Mouse (Mus musculus) thymus, adult 2 months (tissue): Measurements from ENCODE around the gene Gatad2b. TPM values are rescaled to one million over a fixed set of nuclear protein-coding genes. Genes with fewer than 3 reads are reported as not detected.
"Not testable (repeated sequence)": the region's sequence is repeated elsewhere in the genome, so short reads cannot be mapped to it uniquely, and the experiment has no call there.

Experiments
- DNase-seq: peaks from one replicate; pipeline ENCODE4 v3.0.0; 2021
- H3K27ac ChIP-seq: fragments of 200-500 bp; 2 replicates; pipeline ENCODE4 v1.5.1; 2012; ENCODE audit warnings: low read length, control low read depth; ENCODE audit not compliant: control insufficient read depth, insufficient read depth
- H3K27me3 ChIP-seq: fragments of 200-500 bp; 2 replicates; pipeline ENCODE4 v1.6.1; 2012; ENCODE audit warnings: mild to moderate bottlenecking, low read length, moderate library complexity, mixed read lengths; ENCODE audit not compliant: control insufficient read depth, insufficient read depth
- H3K36me3 ChIP-seq: fragments of 200-500 bp; 2 replicates; pipeline ENCODE4 v1.6.1; 2012; ENCODE audit warnings: mild to moderate bottlenecking, low read length, moderate library complexity; ENCODE audit not compliant: control insufficient read depth, insufficient read depth
- H3K4me1 ChIP-seq: fragments of 200-500 bp; replicated peaks from 2 replicates; pipeline ENCODE4 v1.6.1; 2012; ENCODE audit warnings: low read length; ENCODE audit not compliant: control insufficient read depth, insufficient read depth
- H3K4me3 ChIP-seq: fragments of 200-500 bp; 2 replicates; pipeline ENCODE4 v1.5.1; 2012; ENCODE audit warnings: mild to moderate bottlenecking, low read length, control low read depth, moderate library complexity; ENCODE audit not compliant: control insufficient read depth, insufficient read depth
- CTCF ChIP-seq: fragments of 200-500 bp; IDR thresholded peaks from 2 replicates; pipeline ENCODE4 v1.5.1; 2012; ENCODE audit warnings: mild to moderate bottlenecking, control low read depth, low read length, moderate library complexity, borderline replicate concordance; ENCODE audit not compliant: control insufficient read depth, poor library complexity, insufficient read depth; ENCODE audit errors: extremely low read depth
- POLR2A ChIP-seq: fragments of 200-500 bp; IDR thresholded peaks from 2 replicates; pipeline ENCODE4 v1.6.1; 2012; ENCODE audit warnings: mild to moderate bottlenecking, low read length, control low read depth, moderate library complexity; ENCODE audit not compliant: control insufficient read depth, poor library complexity, insufficient read depth; ENCODE audit errors: extremely low read depth
- WGBS: fragments of 180-500 bp; shearing (Covaris S2); methylation state at CpG from one replicate; pipeline ENCODE4 v1.1.7; 2018; 5-methylcytosine and 5-hydroxymethylcytosine counted together
- polyA plus RNA-seq: library from polyadenylated mRNA; depleted of rRNA; stranded (reverse); fragments of >200 nt; gene quantifications from 2 replicates; pipeline ENCODE4 v1.2.3, GENCODE M21; 2012; rRNA removed

Gatad2b gene
- polyA plus RNA-seq = 69.8 and 77.6 TPM in 2 replicates

DNA sequence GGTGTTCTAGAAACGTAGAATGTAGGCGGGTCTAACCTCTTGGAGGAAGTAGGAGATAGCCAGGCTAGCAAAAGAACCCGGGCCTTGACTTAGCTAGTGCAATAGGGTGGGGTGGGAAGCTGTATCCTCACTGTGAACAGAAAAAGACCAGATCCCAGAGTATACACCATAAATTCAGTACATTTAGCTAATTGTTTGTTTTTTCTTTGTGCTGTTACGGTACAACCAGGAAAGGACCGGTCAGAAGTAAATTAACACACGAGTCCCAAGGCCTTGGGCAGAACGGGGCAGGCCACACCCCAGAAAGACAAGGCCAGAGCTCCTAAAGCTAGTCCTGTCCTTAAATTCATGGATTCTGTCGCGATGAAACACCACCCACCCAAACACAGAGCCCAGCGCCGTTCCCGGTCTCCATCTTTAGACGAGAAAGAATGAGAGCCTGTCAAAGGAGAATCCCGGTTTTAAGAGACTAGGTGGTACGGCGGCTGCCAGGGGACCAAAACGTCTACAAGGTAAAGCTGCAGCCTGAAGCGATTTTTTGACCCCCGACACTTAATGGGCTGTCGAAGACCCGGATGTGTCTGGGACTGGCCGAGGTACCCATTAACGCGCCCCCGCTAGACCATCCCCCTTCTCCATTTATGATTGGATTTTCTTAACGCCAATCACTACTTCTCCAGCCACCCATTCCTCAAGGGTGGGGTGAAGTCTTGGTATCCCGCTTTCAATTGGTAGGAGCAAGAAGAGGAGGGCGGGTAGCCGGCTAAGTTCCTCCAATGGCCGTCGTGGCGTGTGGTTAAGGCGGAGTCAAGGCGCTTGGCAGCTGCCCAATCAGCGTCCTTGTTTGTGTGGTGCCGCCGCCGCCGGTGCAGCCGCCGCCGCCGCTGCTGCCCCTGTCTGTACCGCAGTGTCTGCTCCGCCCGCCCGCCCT is at the start of gene Gatad2b:
Gatad2b (plus strand) TSS at position 834 of the 931 bp plus-strand sequence.
- peak; percentile 95 for DNase-seq
- no peaks in the 10 kb centered on the region for H3K27me3 ChIP-seq
- H3K36me3 ChIP-seq = no peaks in the 10 kb centered on the region
- H3K27ac ChIP-seq = peak within 1 kb of the TSS; percentile 91
- whole genome bisulfite sequencing = under 1% methylated on average over 40 of the region's 47 CpGs
- TF ChIP-seq CTCF (no peak), POLR2A (no peak)
- peaks cover 5% of the 10 kb centered on the region; the same call in 1 of the 2 replicates for H3K4me1 ChIP-seq
- H3K4me3 ChIP-seq = peak within 1 kb of the TSS; percentile 100

DNA sequence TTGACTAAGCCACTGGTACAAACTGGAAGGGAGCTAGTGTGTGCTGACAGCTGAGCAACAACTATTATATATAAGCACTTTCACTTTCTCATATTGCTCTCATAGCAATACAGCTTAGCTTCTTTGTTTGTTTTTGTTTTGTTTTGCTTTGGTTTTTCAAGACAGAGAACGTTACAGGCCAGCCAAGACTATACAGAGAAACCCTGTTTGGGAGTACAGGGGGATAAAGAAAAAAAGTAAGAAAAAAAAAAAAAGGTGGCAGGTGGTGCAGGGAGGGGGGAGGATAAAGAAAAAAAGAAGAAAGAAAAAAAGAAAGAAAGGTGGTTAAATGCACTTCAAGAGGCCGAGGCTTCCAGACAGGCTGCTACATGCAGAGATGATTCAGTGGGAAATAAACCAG is 47.6 kb upstream of the Gatad2b start:
- no peak for DNase-seq
- peaks cover 12% of the 10 kb centered on the region for H3K4me1 ChIP-seq

DNA sequence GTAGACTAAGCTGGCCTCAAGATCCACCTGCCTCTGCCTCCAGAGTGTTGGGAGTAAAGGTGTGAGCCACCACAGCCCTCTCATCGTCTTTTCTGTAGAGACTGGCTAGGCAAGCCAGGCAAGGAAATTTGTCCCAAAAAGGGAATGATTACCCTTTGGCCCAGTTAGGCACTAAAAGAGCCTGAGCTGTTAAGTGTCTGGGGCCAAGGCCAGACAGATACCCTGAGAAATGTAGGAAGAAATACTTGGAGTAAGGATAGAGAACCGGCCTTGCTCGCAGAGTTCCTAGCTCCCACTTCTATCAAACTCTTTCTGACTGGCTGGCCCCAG is 45.4 kb upstream of the Gatad2b start:
- peak overlapping the region; percentile 22; the same call in 1 of the 2 replicates for H3K27ac ChIP-seq
- no peaks in the 10 kb centered on the region for H3K36me3 ChIP-seq
- DNase-seq = no peak
- H3K4me1 ChIP-seq = peaks cover 12% of the 10 kb centered on the region
- TF ChIP-seq POLR2A = no peak
- TF ChIP-seq CTCF = no peak
- peak overlapping the region; percentile 34 for H3K4me3 ChIP-seq
- 10% methylated on average over 3 of the region's 3 CpGs for WGBS
- no peaks in the 10 kb centered on the region for H3K27me3 ChIP-seq

More for the DNA sequence above, 47.6 kb upstream of the Gatad2b start:
- TF ChIP-seq CTCF (no peak), POLR2A (no peak)
- Histone ChIP-seq H3K36me3 (no peaks in the 10 kb centered on the region), H3K27ac (no peak overlapping the region; the same call in 1 of the 2 replicates), H3K27me3 (no peaks in the 10 kb centered on the region), H3K4me3 (no peak overlapping the region)
- WGBS = 6% methylated on average over 2 of the region's 2 CpGs

DNA sequence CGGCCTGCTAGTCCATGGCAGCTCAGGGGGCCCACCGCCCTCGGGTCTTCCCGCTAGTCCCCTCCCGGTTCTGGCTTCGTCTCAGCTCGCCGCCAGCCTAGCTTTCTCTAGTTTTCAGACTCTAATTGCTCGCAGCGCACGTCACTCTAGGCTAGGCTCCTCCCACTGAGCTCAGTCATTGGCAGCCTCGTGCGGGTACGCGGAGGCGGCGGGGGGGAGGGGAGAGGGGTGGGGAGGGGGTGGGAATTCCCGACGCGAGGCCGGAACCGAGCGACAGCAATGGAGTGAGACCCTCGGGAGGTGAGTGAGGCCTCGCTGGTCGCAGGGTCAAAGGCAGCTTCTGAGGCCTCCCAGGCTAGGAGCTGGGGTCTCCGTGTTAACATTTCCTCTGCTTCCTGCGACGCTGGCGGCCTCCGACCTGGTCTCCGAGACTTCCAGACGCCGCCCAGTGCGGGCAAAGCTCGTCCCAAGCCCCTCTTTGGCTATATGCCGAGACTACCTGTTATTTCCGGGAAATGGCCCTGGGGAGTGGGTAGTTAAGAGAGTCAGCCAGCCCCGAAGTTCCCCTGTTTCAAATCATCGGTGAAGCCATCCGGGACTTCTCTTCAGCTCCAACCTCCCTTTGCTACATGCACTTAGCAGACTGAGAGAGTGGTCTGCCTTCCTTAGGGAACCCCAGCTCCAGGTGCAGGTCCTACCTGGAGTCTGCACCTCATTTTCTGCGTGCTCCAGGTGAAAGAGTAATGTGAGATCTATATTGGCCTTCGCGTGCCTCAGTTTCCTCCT is 44.8 kb upstream of the Gatad2b start, which contains the start of gene Slc39a1:
Slc39a1 (plus strand) TSS at position 213 of the 786 bp plus-strand sequence.
- Histone ChIP-seq H3K36me3 (no peaks in the 10 kb centered on the region), H3K4me1 (peaks cover 12% of the 10 kb centered on the region), H3K27me3 (no peaks in the 10 kb centered on the region), H3K27ac (peak within 1 kb of the TSS; percentile 47), H3K4me3 (peak within 1 kb of the TSS; percentile 81)
- peak; percentile 93 for DNase-seq
- under 1% methylated on average over 44 of the region's 44 CpGs for WGBS
- no peak; the same call in 1 of the 2 replicates for TF ChIP-seq CTCF
- TF ChIP-seq POLR2A = peak; percentile 84

DNA sequence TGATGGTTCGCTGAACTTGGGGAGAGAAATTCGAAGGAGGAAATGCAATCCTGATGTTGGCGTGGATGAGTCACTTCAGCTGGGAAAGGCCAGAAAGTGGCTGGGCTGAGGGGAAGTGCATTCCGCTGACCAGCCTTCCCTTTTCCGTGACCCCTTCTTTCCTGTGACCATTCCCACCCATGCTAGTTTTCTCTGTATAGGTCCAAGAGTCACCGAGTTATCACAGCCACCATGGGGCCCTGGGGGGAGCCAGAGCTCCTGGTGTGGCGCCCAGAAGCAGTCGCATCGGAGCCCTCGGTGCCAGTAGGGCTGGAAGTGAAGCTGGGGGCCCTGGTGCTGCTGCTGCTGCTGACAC is 44.3 kb upstream of the Gatad2b start:
- H3K27ac ChIP-seq = peak overlapping the region; percentile 47
- DNase-seq = peak; percentile 30
- no peaks in the 10 kb centered on the region for H3K36me3 ChIP-seq
- peak overlapping the region; percentile 81 for H3K4me3 ChIP-seq
- WGBS = 6% methylated on average over 10 of the region's 10 CpGs
- H3K27me3 ChIP-seq = no peaks in the 10 kb centered on the region
- no peak for TF ChIP-seq CTCF
- no peak for TF ChIP-seq POLR2A
- H3K4me1 ChIP-seq = peaks cover 14% of the 10 kb centered on the region

DNA sequence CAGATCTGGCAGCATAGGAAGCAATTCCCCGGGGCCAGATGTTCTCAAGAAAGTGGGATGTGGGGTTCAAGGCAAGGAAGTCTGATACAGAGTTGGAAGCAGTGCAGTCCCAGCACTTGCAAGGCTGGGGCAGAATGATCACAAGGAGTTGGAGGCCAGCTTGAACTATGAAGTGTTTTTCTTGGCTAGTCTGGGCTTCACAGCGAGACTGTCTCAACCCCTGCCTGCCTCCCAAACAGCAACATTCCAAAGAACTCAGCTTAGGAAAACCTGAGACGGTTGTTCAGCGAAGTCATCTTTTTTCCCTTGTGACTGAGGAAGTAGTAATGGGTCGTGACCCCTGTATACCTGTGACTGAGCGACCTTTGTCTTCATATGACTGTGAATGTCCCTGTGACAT is 42.2 kb upstream of the Gatad2b start:
- Histone ChIP-seq H3K27me3 (no peaks in the 10 kb centered on the region), H3K4me1 (peaks cover 22% of the 10 kb centered on the region), H3K36me3 (no peaks in the 10 kb centered on the region), H3K4me3 (no peak overlapping the region), H3K27ac (no peak overlapping the region)
- WGBS = 93% methylated on average over 6 of the region's 6 CpGs
- TF ChIP-seq POLR2A (no peak), CTCF (no peak)
- no peak for DNase-seq

DNA sequence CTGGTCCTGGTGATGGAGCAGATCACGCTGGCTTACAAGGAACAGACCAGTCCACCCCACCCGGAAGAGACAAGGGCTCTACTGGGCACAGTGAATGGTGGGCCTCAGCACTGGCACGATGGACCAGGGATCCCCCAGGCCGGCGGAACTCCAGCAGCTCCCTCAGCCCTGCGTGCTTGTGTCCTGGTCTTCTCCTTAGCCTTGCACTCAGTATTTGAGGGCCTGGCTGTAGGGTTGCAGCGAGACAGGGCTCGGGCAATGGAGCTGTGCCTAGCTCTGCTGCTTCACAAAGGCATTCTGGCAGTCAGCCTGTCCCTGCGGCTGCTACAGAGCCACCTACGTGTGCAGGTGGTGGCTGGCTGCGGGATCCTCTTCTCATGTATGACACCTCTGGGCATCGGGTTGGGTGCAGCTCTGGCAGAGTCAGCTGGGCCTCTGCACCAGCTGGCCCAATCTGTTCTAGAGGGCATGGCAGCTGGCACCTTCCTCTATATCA is 41.2 kb upstream of the Gatad2b start:
- H3K27me3 ChIP-seq, H3K27ac ChIP-seq, H3K36me3 ChIP-seq, DNase-seq, H3K4me3 ChIP-seq: not testable (repeated sequence)
- H3K4me1 ChIP-seq = peaks cover 21% of the 10 kb centered on the region
- WGBS = 93% methylated on average over 12 of the region's 12 CpGs

DNA sequence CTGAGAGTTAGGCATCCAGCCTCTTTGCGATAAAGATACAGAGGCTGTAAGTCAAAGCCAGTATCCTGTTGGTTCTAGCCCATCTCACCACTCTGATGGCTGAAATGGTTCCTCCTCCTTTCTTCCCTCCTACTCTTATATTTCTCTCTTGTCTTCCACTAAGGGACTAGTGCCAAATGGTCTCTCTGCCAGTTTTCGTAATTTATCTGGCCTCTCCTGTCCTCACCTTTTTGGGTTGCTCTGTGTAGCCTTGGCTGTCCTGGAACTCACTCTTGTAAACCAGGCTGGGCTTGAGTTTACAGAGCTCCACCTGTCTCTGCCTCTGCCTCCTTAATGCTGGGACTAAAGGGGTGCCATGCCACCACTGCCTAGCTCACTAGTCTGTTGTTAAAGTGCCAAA is 40.3 kb upstream of the Gatad2b start:
- not testable (repeated sequence) for DNase-seq, H3K4me3 ChIP-seq, H3K27me3 ChIP-seq, H3K27ac ChIP-seq, H3K36me3 ChIP-seq
- H3K4me1 ChIP-seq = peaks cover 19% of the 10 kb centered on the region
- 98% methylated on average over 2 of the region's 2 CpGs for WGBS

DNA sequence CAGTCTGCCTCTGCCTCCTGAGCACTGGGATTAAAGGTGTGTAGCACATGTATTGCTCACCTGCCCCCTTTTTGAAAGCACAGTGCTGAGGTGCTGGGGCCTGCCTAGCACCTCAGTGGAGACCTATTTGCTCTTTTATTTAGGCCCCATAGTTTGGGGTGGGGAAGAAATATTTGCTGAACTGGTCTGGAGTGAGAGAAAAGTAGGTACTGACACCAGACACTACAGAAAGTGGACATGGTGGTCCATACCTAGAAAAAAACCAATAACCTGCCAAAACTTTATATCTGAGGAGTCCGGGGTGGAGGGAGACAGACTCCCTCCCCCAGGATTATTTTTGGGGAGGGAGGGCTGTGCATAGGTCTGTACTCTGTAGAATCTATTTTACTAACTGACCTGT is 39.8 kb upstream of the Gatad2b start:
- not testable (repeated sequence) for H3K36me3 ChIP-seq, DNase-seq
- WGBS = 81% methylated on average over 1 of the region's 1 CpGs

More for the DNA sequence above, 39.8 kb upstream of the Gatad2b start:
- H3K4me1 ChIP-seq = peaks cover 18% of the 10 kb centered on the region
- H3K27ac ChIP-seq, H3K4me3 ChIP-seq, H3K27me3 ChIP-seq: not testable (repeated sequence)
